Mouse (Mus musculus): ENCODE results near the gene Fbxl3. TPM values are rescaled to one million over a fixed set of nuclear protein-coding genes. Genes with fewer than 3 reads are reported as not detected.

The Fbxl3 gene
- polyA plus RNA-seq (2012) = 2.6 and 3.3 TPM in 2 replicates

GRCm38 (mm10) chr14:103099238-103099933 lies at the start of gene Fbxl3:
Gene Fbxl3 (minus strand): TSS chr14:103099566.
- TF ChIP-seq GATA1 (IDR thresholded peaks at IDR 0.05; ENCODE audit: low read length) = no peak
- TF ChIP-seq TAL1 (IDR thresholded peaks at IDR 0.05; ENCODE audit: low read length) = no peak

GRCm38 (mm10) chr14:103131991-103132390 lies 32.6 kb upstream of the Fbxl3 start:
- Histone ChIP-seq H3K4me3 (replicated peaks) (no peak overlapping the region), H3K36me3 (ENCODE audit: control insufficient read depth) (peaks cover 57% of the 10 kb centered on the region), H3K27me3 (ENCODE audit: control insufficient read depth) (no peaks in the 10 kb centered on the region), H3K4me1 (ENCODE audit: control insufficient read depth) (no peaks in the 10 kb centered on the region), H3K9me3 (ENCODE audit: control insufficient read depth, low read length) (no peaks in the 10 kb centered on the region)
- TF ChIP-seq TAL1 (IDR thresholded peaks at IDR 0.05; ENCODE audit: low read length) = no peak
- TF ChIP-seq GATA1 (IDR thresholded peaks at IDR 0.05; ENCODE audit: low read length) = no peak

More at GRCm38 (mm10) chr14:103099238-103099933, at the start of gene Fbxl3:
- Histone ChIP-seq H3K4me1 (ENCODE audit: control insufficient read depth) (peaks cover 39% of the 10 kb centered on the region), H3K36me3 (ENCODE audit: control insufficient read depth) (peaks cover 31% of the 10 kb centered on the region), H3K27me3 (ENCODE audit: control insufficient read depth) (peaks cover 19% of the 10 kb centered on the region), H3K9me3 (ENCODE audit: control insufficient read depth, low read length) (no peaks in the 10 kb centered on the region), H3K4me3 (replicated peaks) (peak within 1 kb of the TSS; percentile 92)

- H3K4me3 ChIP-seq (replicated peaks) = no peak overlapping the region
- peaks cover 66% of the 10 kb centered on the region for H3K36me3 ChIP-seq (ENCODE audit: control insufficient read depth)
- no peaks in the 10 kb centered on the region for H3K9me3 ChIP-seq (ENCODE audit: control insufficient read depth, low read length)
- H3K27me3 ChIP-seq (ENCODE audit: control insufficient read depth) = no peaks in the 10 kb centered on the region
- TF ChIP-seq GATA1 (IDR thresholded peaks at IDR 0.05; ENCODE audit: low read length) (no peak), TAL1 (IDR thresholded peaks at IDR 0.05; ENCODE audit: low read length) (no peak)
- no peaks in the 10 kb centered on the region for H3K4me1 ChIP-seq (ENCODE audit: control insufficient read depth)
Observed at GRCm38 (mm10) chr14:103125756-103126155, 26.4 kb upstream of the Fbxl3 start.

GRCm38 (mm10) chr14:103114994-103115670 lies 15.8 kb upstream of the Fbxl3 start:
- TF ChIP-seq GATA1 (IDR thresholded peaks at IDR 0.05; ENCODE audit: low read length) (no peak), TAL1 (IDR thresholded peaks at IDR 0.05; ENCODE audit: low read length) (no peak)
- Histone ChIP-seq H3K9me3 (ENCODE audit: control insufficient read depth, low read length) (no peaks in the 10 kb centered on the region), H3K4me3 (replicated peaks) (no peak overlapping the region), H3K4me1 (ENCODE audit: control insufficient read depth) (no peaks in the 10 kb centered on the region), H3K36me3 (ENCODE audit: control insufficient read depth) (peaks cover 55% of the 10 kb centered on the region), H3K27me3 (ENCODE audit: control insufficient read depth) (no peaks in the 10 kb centered on the region)

DNA sequence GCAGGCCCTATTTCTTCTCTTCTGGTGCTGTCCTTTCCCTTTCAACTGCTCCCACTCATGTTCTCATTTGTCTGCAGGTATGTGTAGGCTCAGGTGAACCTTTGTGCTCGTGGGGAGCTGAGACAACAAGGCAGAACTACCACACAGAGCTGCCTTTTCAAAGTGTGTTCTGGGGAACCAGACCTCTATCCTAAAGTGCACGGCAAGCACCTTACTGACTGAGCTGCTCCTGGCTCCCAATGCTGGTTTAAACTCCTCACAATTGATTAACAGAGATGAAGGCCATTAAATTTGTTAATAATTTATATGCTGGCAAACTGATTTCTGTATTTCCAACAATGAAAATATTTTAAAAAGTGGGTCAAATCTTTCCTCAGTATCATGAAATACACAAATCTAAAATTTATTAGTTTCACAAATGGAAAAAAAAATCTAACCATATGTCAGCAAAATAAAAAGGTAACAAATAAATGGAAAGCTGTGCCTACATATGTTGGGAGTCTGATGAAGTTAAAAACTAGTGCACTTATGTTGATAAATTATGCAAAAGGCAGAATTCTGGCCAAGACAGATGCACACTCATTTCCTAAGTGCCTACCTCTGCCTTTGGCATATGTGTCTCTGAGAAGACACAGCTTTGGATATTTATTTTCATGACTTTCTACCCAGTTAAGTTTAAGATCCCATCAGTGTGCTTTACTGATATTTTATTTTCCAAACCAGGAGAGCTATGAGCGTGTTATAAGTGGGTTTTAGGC lies 13.4 kb upstream of the Fbxl3 start:
- H3K4me3 ChIP-seq (replicated peaks) = no peak overlapping the region
- H3K27me3 ChIP-seq (ENCODE audit: control insufficient read depth) = no peaks in the 10 kb centered on the region
- H3K9me3 ChIP-seq (ENCODE audit: control insufficient read depth, low read length) = no peaks in the 10 kb centered on the region
- no peak for TF ChIP-seq TAL1 (IDR thresholded peaks at IDR 0.05; ENCODE audit: low read length)
- peaks cover 36% of the 10 kb centered on the region for H3K36me3 ChIP-seq (ENCODE audit: control insufficient read depth)
- H3K4me1 ChIP-seq (ENCODE audit: control insufficient read depth) = no peaks in the 10 kb centered on the region

DNA sequence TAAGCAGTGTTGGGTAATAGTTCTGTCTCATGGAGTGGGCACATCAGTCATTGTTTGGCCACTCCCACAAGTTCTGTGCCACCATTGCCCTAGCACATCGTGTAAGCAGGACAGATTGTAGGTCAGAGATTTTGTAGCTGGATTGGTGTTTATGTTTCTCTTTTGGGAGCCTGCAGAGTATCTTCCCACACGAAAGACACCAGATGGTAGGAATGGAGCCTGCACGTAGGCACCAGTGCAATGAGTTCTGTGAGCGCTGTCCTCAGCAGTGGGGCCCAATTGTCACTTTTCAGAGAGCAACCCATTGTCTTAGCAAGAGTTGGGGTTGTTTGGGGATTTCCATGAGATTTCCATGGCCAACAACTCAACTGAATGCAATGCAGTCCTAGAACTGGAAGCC lies 10.6 kb upstream of the Fbxl3 start:
- Histone ChIP-seq H3K4me3 (replicated peaks) (no peak overlapping the region), H3K36me3 (ENCODE audit: control insufficient read depth) (peaks cover 12% of the 10 kb centered on the region), H3K9me3 (ENCODE audit: control insufficient read depth, low read length) (no peaks in the 10 kb centered on the region), H3K27me3 (ENCODE audit: control insufficient read depth) (no peaks in the 10 kb centered on the region), H3K4me1 (ENCODE audit: control insufficient read depth) (no peaks in the 10 kb centered on the region)
- no peak for TF ChIP-seq TAL1 (IDR thresholded peaks at IDR 0.05; ENCODE audit: low read length)
- no peak for TF ChIP-seq GATA1 (IDR thresholded peaks at IDR 0.05; ENCODE audit: low read length)

GRCm38 (mm10) chr14:103106301-103106700 lies 6.9 kb upstream of the Fbxl3 start:
- Histone ChIP-seq H3K4me3 (replicated peaks) (no peak overlapping the region), H3K36me3 (ENCODE audit: control insufficient read depth) (no peaks in the 10 kb centered on the region), H3K4me1 (ENCODE audit: control insufficient read depth) (no peaks in the 10 kb centered on the region), H3K9me3 (ENCODE audit: control insufficient read depth, low read length) (no peaks in the 10 kb centered on the region), H3K27me3 (ENCODE audit: control insufficient read depth) (peaks cover 9% of the 10 kb centered on the region)
- TF ChIP-seq GATA1 (IDR thresholded peaks at IDR 0.05; ENCODE audit: low read length) (no peak), TAL1 (IDR thresholded peaks at IDR 0.05; ENCODE audit: low read length) (no peak)

DNA sequence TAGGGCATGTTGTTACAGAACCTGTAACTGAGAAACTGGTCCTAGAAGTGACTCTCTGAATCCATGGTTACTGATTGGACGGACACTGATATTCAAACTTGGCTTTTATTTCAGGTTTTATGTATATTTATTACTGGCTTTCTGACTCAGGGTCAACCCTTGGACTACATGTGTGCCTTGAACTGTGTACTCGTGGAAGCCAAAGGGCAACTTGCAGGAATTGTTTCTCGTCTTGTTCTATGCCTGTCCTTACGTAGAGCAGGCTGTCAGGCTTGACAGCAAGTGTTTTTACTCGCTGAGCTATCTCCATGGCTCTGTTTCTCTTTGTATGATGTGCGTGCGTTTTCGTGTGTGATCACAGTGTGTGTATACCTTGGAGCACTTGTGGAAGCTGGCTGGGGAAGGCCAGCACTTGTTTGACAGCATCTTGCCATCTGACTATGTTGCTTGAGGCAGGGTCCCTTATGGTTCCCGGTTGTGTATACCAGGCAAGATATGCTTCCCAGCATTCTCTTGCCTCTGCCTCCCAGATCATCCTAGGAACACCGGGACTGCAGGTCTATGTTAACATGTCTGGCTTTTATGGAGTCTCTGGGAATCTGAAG lies 3.5 kb upstream of the Fbxl3 start:
- Histone ChIP-seq H3K4me1 (ENCODE audit: control insufficient read depth) (peaks cover 15% of the 10 kb centered on the region), H3K27me3 (ENCODE audit: control insufficient read depth) (peaks cover 15% of the 10 kb centered on the region), H3K4me3 (replicated peaks) (no peak overlapping the region), H3K36me3 (ENCODE audit: control insufficient read depth) (no peaks in the 10 kb centered on the region), H3K9me3 (ENCODE audit: control insufficient read depth, low read length) (no peaks in the 10 kb centered on the region)
- no peak for TF ChIP-seq TAL1 (IDR thresholded peaks at IDR 0.05; ENCODE audit: low read length)
- no peak for TF ChIP-seq GATA1 (IDR thresholded peaks at IDR 0.05; ENCODE audit: low read length)

GRCm38 (mm10) chr14:103102246-103102645 lies 2.9 kb upstream of the Fbxl3 start:
- H3K36me3 ChIP-seq (ENCODE audit: control insufficient read depth) = peaks cover 3% of the 10 kb centered on the region
- TF ChIP-seq TAL1 (IDR thresholded peaks at IDR 0.05; ENCODE audit: low read length) (no peak), GATA1 (IDR thresholded peaks at IDR 0.05; ENCODE audit: low read length) (no peak)
- H3K27me3 ChIP-seq (ENCODE audit: control insufficient read depth) = peaks cover 15% of the 10 kb centered on the region
- no peaks in the 10 kb centered on the region for H3K9me3 ChIP-seq (ENCODE audit: control insufficient read depth, low read length)
- H3K4me3 ChIP-seq (replicated peaks) = no peak overlapping the region
- peaks cover 20% of the 10 kb centered on the region for H3K4me1 ChIP-seq (ENCODE audit: control insufficient read depth)
